Mouse (Mus musculus) bone marrow macrophage, adult 2 months (primary cell): ENCODE measurements around the gene Tex22.

Source experiments
- CTCF ChIP-seq: IDR thresholded peaks from 2 replicates; pipeline ENCODE4 v1.5.1; 2012; ENCODE audit warnings: low read depth, mild to moderate bottlenecking, low read length, moderate library complexity
- POLR2A ChIP-seq: IDR thresholded peaks from 2 replicates; pipeline ENCODE4 v1.6.1; 2012; ENCODE audit warnings: mild to moderate bottlenecking, low read depth, low read length, borderline replicate concordance

GRCm38 (mm10) chr12:113133861-113134403 lies 59.6 kb downstream of the Tex22 start:
- no peak for TF ChIP-seq CTCF
- TF ChIP-seq POLR2A = no peak
